Mouse (Mus musculus) testis, adult 2 months (tissue): ENCODE results near the gene Gabrr3.

Experiments used
- CTCF ChIP-seq: fragments of 200-500 bp; IDR thresholded peaks from 2 replicates; pipeline ENCODE4 v1.5.1; 2012; ENCODE audit warnings: low read depth, mild to moderate bottlenecking, inconsistent platforms, low read length, moderate library complexity; ENCODE audit not compliant: control insufficient read depth, insufficient read depth, insufficient replicate concordance
- POLR2A ChIP-seq: fragments of 200-500 bp; IDR thresholded peaks from 2 replicates; pipeline ENCODE4 v1.6.1; 2012; ENCODE audit warnings: low read depth, mild to moderate bottlenecking, inconsistent platforms, low read length, moderate library complexity; ENCODE audit not compliant: control insufficient read depth

GRCm38 (mm10) chr16:59487975-59488548, 80.9 kb downstream of the Gabrr3 start:
- no peak for TF ChIP-seq POLR2A
- no peak for TF ChIP-seq CTCF
